10 mouse cellular contexts compared by ENCODE assay signal in genomic region chr15:89468577-89468976, GRCm38 (mm10). TPM values are rescaled to one million over a fixed set of nuclear protein-coding genes. Genes with fewer than 3 reads are reported as not detected.
DNase-seq lines count a peak whose midpoint lies in the region; ATAC-seq lines count a peak whose summit lies in the region.
"Had no signal": no experiment of that assay in that cellular context is flagged by ENCODE, and none has a peak within 500 bp of the region (broad histone marks: within the 10 kb centered on the region; RNA-seq: fewer than 3 reads in every experiment).

No protein-coding gene starts in this region.

- ATAC-seq in kidney, embryonic 14.5 days (ENCODE audit: low FRiP score, low TSS enrichment) = no peak

- H3K4me2 ChIP-seq in kidney, embryonic 14.5 days (replicated peaks; ENCODE audit: low read depth, low read length) = no peak overlapping the region
- H3K4me2 ChIP-seq: heart, embryonic 15.5 days had no signal

- DNase-seq in cerebellum, adult 9-10 months = peak; percentile 82
- no peak for DNase-seq in cerebellum, postnatal 4 days (ENCODE audit: low spot score in 2 of 2)
- DNase-seq in kidney, adult 9 months = peak; percentile 35
- peak; percentile 19 for DNase-seq in CD4-positive helper T cell, adult 2 months (ENCODE audit: low read depth, low spot score)
- DNase-seq in embryo, embryonic 10.5 days (ENCODE audit: low spot score) = peak; percentile 77
- no peak for DNase-seq in frontal cortex, postnatal 25 days (ENCODE audit: low spot score in 2 of 2)
- DNase-seq in frontal cortex, postnatal 36 days (ENCODE audit: low spot score in 2 of 2) = no peak

- H3K27me3 ChIP-seq in kidney, embryonic 14.5 days (ENCODE audit: control insufficient read depth, insufficient read depth, low read length) = no peaks in the 10 kb centered on the region

- H3K9me3 ChIP-seq in kidney, embryonic 14.5 days (ENCODE audit: control insufficient read depth, low read length) = no peaks in the 10 kb centered on the region
- H3K9me3 ChIP-seq: heart, embryonic 15.5 days had no signal

- H3K4me3 ChIP-seq in kidney, embryonic 14.5 days (ENCODE audit: low read length) = no peak overlapping the region
- H3K4me3 ChIP-seq: heart, embryonic 15.5 days had no signal

- H3K9ac ChIP-seq in kidney, embryonic 14.5 days (ENCODE audit: low read depth, low read length) = no peak overlapping the region
- H3K9ac ChIP-seq: heart, embryonic 15.5 days had no signal

- WGBS in kidney, embryonic 14.5 days = 44% methylated on average over 2 of the region's 2 CpGs

- no peaks in the 10 kb centered on the region for H3K4me1 ChIP-seq in kidney, embryonic 14.5 days (ENCODE audit: control insufficient read depth, insufficient read depth, low read length)
- H3K4me1 ChIP-seq: heart, embryonic 15.5 days had no signal

- H3K36me3 ChIP-seq in kidney, embryonic 14.5 days (ENCODE audit: control insufficient read depth, insufficient read depth, low read length) = no peaks in the 10 kb centered on the region
- H3K36me3 ChIP-seq: heart, embryonic 15.5 days had no signal

- H3K27ac ChIP-seq in kidney, embryonic 14.5 days (ENCODE audit: low read depth, low read length) = no peak overlapping the region
- H3K27ac ChIP-seq: heart, embryonic 15.5 days had no signal

RNA-seq across cellular contexts. Expression of gene Arsa, which starts 8.6 kb away (rescaled TPM):
- polyA plus RNA-seq in kidney, embryonic 14.5 days (2014; fragmentation: Nextera tagmentation; extraction: Ambion mirVana) = 11.1 and 12.1 TPM in 2 replicates

RNA-seq across cellular contexts. Expression of gene Mapk8ip2, which starts 14.9 kb away (rescaled TPM):
- polyA plus RNA-seq in kidney, embryonic 14.5 days (2014; fragmentation: Nextera tagmentation; extraction: Ambion mirVana) = 0.34 and 0.37 TPM in 2 replicates

RNA-seq across cellular contexts. Expression of gene Shank3, which starts 30.8 kb away (rescaled TPM):
- 2.5 and 3.0 TPM in 2 replicates for polyA plus RNA-seq in kidney, embryonic 14.5 days (2014; fragmentation: Nextera tagmentation; extraction: Ambion mirVana)

RNA-seq across cellular contexts. Expression of gene Chkb, which starts 38.9 kb away (rescaled TPM):
- polyA plus RNA-seq in kidney, embryonic 14.5 days (2014; fragmentation: Nextera tagmentation; extraction: Ambion mirVana) = 51.7 and 57.7 TPM in 2 replicates

RNA-seq across cellular contexts. Expression of gene Gm44502, which starts 39.1 kb away (rescaled TPM):
- polyA plus RNA-seq in kidney, embryonic 14.5 days (2014; fragmentation: Nextera tagmentation; extraction: Ambion mirVana) = not detected in 2 replicates
- polyA plus RNA-seq: stomach, embryonic 16.5 days had no signal

Comparison
In these comparisons a context has a peak if more than half of its experiments do, and no peak if none do; other contexts are left out.
1. DNase-seq: peak in cerebellum, adult 9-10 months (single experiment), kidney, adult 9 months (single experiment), CD4-positive helper T cell, adult 2 months (single experiment) and embryo, embryonic 10.5 days (single experiment); none in cerebellum, postnatal 4 days (0 of 2), frontal cortex, postnatal 25 days (0 of 2) and frontal cortex, postnatal 36 days (0 of 2).